Mouse (Mus musculus) hindlimb bud, embryonic 11.5 days (tissue): ENCODE measurements at regions not wholly inside any gene's neighbourhood (a gene's known extent, or its start where the extent isn't known, plus 50 kb on each side); places are given as distances from the start of the nearest gene placed in this dataset.

Experiments
- DNase-seq: peaks from one replicate; pipeline ENCODE4 v3.0.0-alpha.2; 2012; ENCODE audit warnings: low read depth, low spot score; ENCODE audit errors: extremely low spot score

DNA sequence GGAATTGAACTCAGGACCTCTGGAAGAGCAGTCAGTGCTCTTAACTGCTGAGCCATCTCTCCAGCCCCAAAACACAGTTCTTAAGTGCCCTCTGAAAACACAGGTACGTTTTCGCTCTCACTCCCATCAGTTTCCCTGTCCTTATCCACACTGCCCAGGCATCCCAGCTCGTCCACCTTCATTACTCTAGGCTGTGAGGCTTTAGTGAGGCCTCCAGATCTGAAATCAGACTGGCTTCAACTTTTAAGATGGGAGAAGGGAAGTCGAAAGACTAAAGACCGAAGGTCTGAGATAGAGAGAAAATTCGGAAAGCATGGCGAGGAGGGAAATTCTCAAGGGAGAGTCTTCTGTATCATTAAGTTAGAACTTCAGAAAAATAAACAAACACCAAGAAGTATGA, 54.8 kb upstream of the Tet2 start:
- no peak for DNase-seq

DNA sequence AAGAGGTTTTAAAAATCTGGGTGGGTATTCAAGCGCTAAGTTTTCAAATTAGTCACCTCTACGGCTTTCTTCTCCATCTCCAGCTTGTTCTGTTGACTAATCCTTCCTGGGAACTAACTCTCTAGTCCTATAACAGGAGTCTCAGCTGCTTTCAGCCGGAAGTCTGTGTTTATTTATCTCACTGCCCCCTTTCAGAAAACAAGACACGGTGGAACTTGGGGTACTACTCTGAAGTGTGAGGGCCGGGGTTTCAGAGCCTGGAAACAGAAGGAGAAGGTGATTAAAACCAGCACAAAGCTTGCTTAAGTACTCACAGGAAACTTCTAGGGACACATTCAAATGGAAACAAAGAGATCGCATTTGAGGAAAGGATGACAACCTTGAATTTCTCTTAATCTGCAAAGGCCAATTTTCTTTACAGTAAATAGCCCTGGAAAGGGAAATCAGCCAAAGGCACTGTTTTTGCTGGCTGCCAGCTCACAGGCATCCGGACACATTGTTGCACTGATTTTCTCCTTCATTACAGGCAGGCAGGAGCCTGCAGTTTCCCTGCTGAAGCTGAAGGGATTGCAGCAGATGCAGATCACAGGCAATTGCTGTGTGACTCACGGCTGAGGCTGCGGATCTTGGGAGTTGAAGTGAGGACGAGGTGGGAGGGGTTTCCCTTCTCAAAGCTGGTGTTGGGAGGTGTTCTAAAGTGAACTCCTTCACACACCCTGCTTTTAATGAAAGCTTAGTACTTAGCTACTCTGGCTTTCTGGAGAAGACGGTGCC, 55.7 kb upstream of the Tet2 start:
- no peak for DNase-seq

DNA sequence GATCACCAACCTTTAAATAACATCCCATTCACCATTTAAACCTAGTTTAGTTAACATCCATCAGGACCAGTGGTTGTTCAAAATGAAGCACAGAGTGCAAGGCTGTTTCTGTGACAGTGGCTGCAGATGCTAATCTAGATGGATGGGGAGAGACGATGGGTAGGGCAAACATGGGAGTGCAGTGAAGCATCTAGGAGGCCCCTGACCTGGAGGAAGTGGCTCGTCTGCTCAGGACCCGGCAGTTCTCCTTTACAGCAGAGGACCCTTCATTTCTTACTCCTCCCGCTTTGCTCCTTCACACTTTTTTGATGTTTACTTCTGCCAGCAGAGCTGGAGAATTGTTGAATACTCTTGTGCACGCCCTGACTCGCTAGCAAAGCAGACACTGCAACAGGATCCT, 60.5 kb upstream of the Tet2 start:
- DNase-seq, result no peak

DNA sequence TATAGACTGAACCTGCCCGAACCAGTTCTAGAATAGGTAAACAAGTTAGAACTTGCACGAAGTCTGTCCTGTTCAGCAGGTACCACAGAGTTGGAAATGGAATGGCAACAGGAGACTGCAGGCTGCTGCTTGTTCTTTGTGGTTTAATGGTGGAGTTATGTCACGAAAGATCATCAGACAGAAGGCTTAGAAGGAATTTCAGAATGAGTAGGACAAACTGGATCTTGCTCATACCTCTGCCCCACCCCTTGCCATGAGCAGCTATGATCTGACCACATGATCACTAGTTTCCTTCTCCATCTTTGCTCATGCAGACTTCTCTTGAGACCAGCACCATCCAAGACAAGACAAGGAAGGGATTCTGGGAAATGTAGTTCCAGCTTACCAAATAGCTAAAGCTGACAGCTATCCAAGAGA, 63.9 kb upstream of the Tet2 start:
- DNase-seq, result no peak

DNA sequence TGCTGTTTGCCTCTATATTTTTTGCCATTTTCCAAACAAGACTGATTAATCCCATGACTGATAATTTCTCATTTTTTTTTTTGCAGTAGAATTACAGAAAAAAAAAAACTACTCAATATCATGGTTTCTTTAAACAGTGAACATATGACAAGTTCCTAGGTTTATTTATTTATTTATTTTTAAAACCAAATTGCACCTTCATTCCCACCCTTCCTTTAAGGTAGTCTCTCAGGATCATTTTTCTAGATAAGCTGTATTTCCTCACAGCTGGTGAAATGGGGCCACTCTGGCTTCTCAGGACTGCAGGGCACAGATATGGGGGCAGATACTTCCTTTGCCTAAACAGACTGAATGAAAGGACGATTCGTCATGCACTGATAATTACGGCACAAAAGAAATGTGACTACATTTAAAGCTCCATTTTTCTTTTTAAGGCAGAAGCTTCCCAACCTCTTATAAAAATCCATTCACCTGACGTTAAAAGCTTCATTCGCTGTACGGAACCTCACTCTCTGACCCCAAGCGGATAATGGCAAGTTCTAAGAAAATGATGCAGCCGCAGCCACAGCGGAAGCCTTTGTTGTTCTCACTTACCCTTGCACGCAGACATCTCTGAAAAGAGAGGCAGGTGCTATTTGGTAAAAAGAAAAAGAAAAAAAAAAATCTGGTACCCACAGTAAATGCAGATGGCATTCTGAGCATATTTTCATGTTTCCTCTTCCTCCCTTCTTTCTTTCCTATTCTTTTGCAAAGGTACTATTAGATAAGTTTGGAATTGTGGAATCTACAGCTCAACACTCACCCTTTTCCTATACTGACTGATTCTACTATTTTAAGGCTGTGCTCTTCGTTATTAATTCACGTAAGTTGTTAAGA, 69.1 kb upstream of the Tet2 start:
- no peak for DNase-seq

DNA sequence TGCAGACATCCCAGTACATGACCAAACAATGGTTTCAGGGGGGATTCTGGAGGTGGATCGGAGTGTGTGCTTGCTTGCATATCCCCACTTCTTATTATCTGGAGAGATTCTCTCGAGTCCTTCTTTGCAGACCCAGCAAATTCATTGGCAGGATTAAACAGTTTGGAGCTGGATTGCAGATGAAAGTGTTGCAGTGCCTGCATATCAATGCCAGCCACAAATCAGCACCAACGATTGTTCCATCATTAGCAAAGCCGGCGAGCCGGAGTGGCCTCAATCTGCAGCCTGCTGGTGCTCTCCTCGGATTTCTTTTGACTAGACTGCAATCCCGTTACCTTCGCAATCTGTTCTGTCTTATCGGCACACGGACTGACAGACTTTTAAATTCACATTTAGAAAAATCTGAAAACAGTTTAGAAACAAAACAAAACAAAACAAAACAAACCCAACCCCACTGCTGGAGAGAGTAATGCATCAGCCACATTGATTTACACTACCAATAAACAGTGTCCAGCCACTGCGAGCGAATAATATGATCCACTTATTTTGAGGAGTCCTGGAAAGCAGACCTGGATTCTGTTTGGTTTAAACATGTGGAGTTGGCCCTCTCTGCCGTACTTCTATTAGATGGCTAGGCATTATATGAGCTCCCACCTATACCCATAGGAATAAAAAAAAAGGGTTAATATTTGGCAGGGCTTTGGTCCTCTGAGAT, 69.9 kb upstream of the Tet2 start:
- DNase-seq, result no peak

DNA sequence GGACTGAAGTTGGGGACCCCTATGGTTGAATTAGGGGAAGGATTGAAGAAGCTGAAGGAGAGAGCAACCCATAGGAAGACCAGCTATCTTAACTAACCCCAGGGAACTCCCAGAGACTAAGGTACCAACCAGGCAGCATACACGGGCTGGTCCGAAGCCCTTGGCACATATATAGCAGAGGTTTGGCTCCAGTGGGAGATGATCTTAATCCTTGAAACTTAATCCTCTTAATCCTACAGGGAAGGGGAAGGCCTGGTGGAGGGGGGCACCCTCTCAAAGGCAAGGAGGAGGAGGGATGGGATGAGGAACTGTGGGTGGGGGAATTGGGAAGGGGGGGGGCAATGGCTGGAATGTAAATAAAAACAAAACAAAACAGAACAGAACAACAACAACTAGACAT, 72.1 kb upstream of the Tet2 start:
- DNase-seq, result no peak

DNA sequence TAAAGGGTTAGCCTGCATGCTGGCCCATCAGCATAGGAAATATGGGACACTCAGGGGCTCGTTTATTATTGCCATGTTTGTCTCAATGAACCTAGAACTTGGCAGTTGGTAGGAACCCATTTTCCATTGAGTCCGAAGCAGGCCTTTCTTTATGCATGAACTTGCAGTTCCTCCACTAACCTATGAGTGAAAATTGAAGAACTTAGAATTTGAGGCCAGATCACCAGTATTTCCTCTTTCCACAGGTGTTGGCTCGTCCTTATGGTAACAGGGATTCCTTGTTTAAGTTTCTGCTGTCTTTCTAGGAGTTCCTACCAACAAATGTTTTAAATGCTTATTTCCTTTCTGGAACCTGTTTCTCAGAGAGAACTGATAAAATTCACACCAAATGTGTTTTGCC, 73.6 kb upstream of the Tet2 start:
- no peak for DNase-seq

DNA sequence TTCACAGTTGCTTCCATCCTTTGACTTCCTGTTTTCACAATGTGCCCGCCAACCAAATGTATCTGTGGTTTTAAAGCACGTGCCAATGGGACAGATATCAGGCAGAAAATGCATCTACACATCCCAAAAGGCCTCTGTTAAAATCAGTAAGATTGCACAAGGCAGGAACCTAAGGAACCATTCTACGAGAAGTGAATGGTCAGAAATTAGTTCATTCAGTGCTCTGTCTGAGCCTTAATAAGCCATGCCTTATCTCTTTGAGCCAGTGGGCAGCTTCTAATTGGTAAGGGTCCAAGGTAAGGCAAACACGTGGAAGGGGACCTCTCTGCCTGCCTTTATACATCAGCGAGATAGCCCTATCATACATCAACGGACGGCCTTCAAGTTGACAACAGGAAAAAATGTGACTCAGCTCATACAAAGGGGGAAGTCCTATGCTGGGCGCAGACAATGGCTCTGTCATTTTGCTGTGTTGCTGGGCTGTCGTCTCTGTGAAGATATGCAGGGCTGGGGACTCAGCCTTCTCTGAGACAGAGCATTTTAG, 78.3 kb upstream of the Tet2 start:
- DNase-seq, result no peak

DNA sequence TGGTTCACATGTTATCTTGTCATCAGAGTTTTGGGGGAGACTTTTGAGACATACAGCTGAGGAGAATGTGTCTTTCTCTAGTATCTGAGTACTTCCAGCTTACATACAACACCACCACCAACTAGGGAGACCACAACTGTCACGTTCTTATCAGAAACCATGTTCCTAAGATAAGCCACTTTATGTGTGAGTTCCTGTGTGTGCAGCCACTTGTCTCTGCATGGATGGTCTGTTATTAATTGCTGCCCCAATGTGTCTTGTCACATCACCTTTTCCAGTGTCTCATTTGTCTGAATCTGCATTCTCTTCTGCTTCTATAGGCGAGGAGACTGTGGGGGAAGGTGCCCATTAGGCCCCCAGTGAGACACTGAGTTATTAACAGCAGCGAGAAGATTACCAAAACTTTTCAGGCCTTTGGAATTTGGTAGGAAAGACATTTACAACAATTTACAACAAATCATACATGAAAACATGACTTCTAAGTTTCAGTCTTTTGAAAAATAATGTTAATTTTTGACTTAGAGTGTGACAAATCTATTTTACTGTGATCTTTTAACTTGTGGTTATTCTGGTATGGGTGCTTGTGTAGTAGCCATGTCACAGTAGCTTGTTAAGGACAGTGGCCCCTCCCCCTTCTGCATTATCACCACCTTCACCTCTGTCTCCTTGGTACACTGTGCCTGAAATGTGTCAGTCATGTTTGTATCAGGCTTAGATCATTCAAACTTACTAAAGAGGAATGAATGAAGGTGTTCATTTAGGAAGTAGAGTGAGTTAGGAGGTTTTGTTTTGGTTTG, 79.3 kb upstream of the Tet2 start:
- no peak for DNase-seq

DNA sequence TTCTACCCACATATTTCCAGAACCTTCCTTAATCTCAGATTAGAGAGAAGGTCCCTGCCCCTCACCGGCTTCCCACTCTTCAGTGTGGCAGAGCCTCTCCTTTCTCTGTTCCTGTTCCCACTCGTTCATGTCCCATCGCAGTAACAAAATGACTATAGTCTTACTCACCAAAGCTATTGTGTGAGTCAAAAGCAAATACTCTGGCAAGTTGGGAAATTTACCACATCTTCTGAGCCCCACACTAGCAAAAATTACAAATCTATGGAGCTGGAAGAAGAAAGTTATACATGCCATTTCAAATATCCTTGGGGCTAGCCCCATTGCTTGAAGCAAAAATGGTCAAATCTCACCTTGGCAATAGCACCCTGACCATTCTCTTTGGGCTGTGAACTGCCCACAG, 80.1 kb upstream of the Tet2 start:
- DNase-seq, result no peak

DNA sequence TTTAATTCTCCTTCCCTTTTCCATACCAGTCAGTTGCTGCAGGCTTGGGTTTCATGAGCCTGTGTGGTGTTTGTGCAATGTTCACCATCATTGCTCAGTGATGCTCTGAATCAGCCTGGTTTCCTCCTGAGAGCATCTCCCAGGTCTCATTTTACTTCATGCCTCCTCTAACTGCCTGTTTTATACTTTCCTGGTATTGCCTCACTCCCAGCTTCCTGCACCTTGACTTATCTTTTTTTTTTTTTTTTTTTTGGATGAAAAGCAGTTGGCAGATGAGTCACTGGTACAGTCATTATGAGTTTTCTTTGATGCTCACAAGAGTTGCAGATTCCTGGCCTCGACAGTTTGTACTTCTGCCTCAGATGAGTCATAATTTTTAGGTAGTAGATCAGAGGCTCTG, 81.5 kb upstream of the Tet2 start:
- no peak for DNase-seq

DNA sequence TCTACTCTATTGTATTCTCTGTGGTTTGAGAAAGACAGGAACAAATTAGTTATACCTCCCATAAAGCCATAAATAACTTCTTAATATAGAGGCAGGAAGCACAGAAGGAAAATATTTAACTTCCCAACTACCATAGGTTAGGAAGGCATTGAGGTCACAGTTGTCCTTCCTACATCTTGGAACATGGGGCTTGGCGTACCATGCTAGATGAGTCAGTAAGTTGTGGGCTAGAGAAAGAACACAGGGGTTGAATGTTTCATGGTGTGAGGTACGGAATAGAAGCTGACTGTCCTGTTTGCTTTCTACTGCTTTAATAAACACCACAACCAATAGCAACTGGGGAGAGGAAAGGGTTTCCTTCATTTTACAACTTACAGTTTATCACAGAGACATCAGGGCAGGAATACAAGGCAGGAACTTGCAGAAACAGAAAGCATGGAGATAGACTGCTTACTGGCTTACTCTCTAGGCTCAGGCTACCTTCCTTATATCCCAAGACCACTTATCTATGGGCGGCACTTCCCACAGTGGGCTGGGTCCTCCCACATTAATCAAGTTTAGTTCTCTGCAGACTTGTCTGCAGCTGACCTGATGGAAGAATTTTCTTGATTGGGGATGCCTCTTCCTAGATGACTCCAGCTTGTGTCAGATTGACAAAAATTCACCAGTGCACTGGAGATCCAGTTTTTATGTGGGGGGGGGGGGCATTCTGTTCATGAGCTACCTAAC, 82.3 kb upstream of the Tet2 start:
- DNase-seq, result no peak

DNA sequence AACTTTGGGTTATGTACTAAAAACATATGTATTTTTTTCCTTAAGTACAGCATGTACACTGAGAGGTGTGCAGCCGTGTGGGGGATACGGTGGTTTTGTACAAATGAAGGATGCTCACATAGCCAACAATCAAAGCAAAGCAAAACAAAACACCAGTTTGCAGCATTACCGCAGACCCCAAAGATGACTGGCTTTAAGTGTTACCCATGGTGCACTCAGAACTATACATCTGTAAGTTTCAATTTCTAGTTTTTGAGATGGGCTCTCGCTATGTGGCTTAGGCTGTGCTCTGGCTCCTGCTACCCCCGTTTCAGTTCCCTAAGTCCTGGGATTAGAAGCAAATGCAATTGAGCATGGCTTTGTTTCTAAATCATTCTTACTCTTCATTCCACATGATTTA, 89.4 kb upstream of the Tet2 start:
- DNase-seq, result no peak

DNA sequence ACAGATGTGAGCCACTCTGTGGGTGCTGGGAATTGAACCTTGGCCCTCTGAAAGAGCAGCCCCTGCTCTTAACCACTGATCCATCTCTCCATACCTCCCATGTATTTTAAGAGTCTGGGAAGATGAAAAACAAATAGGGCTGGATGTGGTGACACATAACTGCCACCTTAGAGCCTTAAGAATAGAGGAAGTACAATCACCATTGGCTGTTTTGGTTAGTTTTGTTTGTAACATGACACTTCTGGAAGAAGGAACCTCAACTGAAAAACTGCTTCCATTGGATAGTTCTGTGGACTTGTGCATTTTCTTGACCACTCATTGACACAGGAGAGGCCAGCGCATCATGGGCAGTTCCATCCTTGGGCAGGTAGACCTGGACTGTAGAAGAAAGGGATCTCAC, 100.7 kb upstream of the Tet2 start:
- no peak for DNase-seq

DNA sequence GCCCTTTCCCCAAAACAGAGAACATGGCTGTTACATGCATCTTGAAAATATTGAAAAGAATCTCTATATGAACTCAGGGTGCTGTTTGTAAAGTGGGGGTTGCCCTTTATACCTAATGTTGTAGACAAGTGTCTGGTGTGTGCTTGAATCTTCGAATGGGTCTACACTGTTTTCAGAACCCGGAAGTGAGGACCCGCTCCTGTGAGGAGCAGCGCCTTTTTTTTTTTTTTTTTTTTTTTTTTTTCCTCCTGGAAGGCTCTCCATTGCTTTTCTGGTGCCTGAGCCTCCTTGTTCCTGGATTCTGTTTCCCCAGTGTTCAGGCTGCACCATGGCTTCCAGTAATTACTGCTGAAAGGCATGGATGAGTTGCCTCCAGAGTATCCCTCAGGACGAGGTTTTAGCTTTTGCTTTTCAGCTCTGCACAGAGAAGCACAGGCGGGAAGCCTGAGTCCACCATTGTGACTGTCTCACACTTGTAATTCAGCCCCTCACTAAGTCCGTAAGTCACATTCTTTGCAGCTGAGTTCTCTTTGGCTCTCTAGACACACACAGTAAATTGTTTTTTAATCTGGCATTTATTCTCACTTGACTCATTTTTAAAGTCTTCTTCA, 101.6 kb upstream of the Tet2 start:
- no peak for DNase-seq

DNA sequence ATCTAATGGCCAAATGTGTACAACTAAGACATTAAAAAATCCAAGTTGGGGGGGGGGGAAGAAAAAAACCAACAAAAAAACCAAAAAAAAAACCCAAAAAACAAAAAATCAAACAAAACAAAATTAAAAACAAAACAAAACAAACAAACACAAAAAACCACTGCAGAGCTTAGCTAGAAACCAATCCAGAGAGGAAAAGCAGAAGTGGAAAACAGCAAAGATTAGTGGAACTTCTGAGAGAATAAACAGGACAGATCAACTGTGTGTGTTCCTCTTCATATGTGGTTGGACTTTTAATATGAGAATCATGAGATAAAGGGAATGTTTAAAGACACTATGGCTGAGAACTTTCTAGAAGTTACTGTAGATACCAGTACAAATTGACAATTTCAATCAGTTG, 105.1 kb upstream of the Tet2 start:
- DNase-seq, result no peak

DNA sequence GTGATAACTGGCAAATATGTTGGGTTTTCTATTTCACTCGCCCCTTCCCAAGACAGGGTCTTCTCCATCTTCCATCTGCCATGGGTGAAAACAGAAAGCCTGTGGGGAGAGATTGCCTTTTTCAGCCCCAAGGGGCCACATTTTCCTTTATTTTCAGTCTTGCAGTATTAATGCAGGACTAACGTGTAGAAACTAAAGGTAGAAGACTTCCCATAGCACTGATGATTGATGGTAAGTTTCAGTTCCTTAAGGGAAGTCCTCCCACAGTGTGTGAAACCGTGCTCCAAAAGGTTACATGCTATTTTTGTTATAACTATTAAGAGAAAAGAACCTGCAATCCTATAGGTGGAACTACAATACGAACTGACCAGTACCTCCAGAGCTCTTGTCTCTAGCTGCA, 107.1 kb upstream of the Tet2 start:
- DNase-seq, result no peak

DNA sequence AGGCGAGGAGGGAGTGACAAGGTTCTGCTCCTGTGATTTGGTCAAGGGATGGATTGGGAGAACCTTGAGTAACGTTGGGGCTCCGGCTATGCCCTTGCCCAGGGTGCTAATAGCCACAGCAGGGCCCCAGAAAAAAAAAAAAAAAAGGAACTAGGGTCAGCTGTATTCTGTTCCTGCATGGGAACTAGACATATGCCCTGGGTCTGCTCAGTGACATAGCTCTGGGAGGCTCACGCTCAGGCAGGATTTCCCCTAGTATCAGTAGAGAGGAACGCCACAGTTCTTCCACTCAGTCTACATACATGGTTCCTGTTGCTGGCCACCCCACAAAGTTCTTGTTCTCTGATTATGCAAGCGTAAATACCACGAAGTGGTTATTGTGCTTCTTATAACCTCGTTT, 114.8 kb upstream of the Tet2 start:
- no peak for DNase-seq

DNA sequence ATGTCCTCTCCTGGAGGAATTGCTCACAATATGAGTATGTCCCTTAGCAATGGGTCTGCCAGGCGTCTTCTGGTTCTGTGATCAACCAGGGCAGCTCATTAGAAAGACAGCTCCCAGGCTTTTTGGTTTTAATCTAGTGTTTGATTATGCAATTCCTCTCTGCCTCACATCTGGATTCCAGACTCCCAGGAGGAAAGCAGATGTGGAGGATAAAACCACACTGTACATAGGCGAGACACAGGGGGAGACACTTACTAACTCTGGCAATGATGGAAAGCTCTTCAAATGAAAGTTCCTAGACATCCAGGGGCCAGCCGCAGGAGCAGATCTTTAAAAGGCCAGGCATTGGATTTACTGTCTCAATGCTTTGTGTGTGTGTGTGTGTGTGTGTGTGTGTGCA, 116.4 kb upstream of the Tet2 start:
- DNase-seq, result peak; percentile 30
